Mouse (Mus musculus): ENCODE measurements around the gene Tbl2.
A peak's percentile ranks its signal among the peaks of the same experiment; 100 is the strongest.

The Tbl2 gene

GRCm38 (mm10) chr5:135186621-135187348 lies 37.3 kb downstream of the Tbl2 start, which contains the start of gene Baz1b:
Gene Baz1b, plus strand, starts transcription at chr5:135187264.
- peak; percentile 98 to 99 for DNase-seq (ENCODE audit: low spot score in 2 of 2)

GRCm38 (mm10) chr5:135187349-135188213 lies 38.1 kb downstream of the Tbl2 start:
- peak in 1 of 2 experiments; percentile 13 for DNase-seq (ENCODE audit: low spot score in 2 of 2)

GRCm38 (mm10) chr5:135188214-135188554 lies 38.7 kb downstream of the Tbl2 start:
- no peak for DNase-seq (ENCODE audit: low spot score in 2 of 2)

- no peak for DNase-seq (ENCODE audit: low spot score in 2 of 2)
These were observed 40.0 kb downstream of the Tbl2 start for GRCm38 (mm10) chr5:135189281-135190022.

GRCm38 (mm10) chr5:135191620-135192019 lies 42.2 kb downstream of the Tbl2 start:
- DNase-seq (ENCODE audit: low spot score in 2 of 2), result peak; percentile 72 to 79

GRCm38 (mm10) chr5:135192431-135192830 lies 43.0 kb downstream of the Tbl2 start:
- DNase-seq (ENCODE audit: low spot score in 2 of 2), result no peak

- no peak for DNase-seq (ENCODE audit: low spot score in 2 of 2)
These were observed 46.9 kb downstream of the Tbl2 start for GRCm38 (mm10) chr5:135196367-135196766.

- DNase-seq (ENCODE audit: low spot score in 2 of 2), result no peak
These were observed 53.3 kb downstream of the Tbl2 start for GRCm38 (mm10) chr5:135202763-135203162.

GRCm38 (mm10) chr5:135208197-135208596 lies 58.7 kb downstream of the Tbl2 start:
- DNase-seq (ENCODE audit: low spot score in 2 of 2), result peak in 1 of 2 experiments; percentile 16
